Mouse (Mus musculus): Measurements from ENCODE around the gene Ergic2.

DNA sequence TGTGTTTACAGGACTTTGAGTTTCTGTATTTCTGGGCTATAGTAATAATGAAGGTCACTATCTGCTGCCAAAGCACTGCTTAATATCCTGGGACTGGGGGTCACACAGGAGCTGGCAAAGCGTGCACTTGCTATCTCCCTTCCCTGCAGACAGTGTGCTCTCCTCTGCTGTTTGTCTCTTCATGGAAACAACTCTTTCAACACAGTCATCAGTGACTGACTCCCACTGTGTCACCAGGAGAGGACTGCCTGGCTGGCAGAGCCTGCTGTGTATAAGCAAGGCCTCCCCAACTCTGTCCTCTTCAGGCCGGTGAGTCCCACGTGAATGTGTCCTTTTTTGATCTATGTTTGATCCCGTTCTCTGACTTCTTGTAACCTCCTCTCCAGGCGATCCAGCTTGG lies 25.3 kb upstream of the Ergic2 start:
- TF ChIP-seq MAX (IDR thresholded peaks at IDR 0.05; ENCODE audit: low read depth) = no peak
- TF ChIP-seq MYOD1 (IDR thresholded peaks at IDR 0.05; ENCODE audit: control insufficient read depth in 1 of 3, insufficient read length in 2 of 3, low read depth in 2 of 3) = no peak
- no peak for TF ChIP-seq MYOG (IDR thresholded peaks at IDR 0.05; ENCODE audit: control insufficient read depth in 1 of 3, insufficient read depth in 1 of 3, insufficient read length in 2 of 3, low read depth in 2 of 3)
- no peak for TF ChIP-seq POLR2A (IDR thresholded peaks at IDR 0.05; ENCODE audit: insufficient read length, low read depth)
- no peak for TF ChIP-seq E2F4 (IDR thresholded peaks at IDR 0.05; ENCODE audit: insufficient read depth)
- TF ChIP-seq TCF12 (IDR thresholded peaks at IDR 0.05; ENCODE audit: insufficient read depth, poor library complexity, severe bottlenecking) = no peak

Measured in myocyte (in vitro differentiated cells).